In genomic region chr15:26893136-26893535, GRCm38 (mm10) we compare ENCODE assay signal across 10 mouse cellular contexts. TPM values are rescaled to one million over a fixed set of nuclear protein-coding genes. Genes with fewer than 3 reads are reported as not detected.
DNase-seq lines count a peak whose midpoint lies in the region; ATAC-seq and TF ChIP-seq lines count a peak whose summit lies in the region.
"Had no signal": no experiment of that assay in that cellular context is flagged by ENCODE, and none has a peak within 500 bp of the region (broad histone marks: within the 10 kb centered on the region; RNA-seq: fewer than 3 reads in every experiment).

No protein-coding gene starts in this region.

- no peaks in the 10 kb centered on the region for H3K36me3 ChIP-seq in heart, embryonic 16.5 days (ENCODE audit: control insufficient read depth, insufficient read depth)
- H3K36me3 ChIP-seq in embryonic facial prominence, embryonic 11.5 days (replicated peaks; ENCODE audit: control insufficient read depth, insufficient read depth, low read depth, low read length), result no peaks in the 10 kb centered on the region
- H3K36me3 ChIP-seq in hindbrain, embryonic 12.5 days, result no peaks in the 10 kb centered on the region
- H3K36me3 ChIP-seq in midbrain, embryonic 14.5 days (ENCODE audit: control insufficient read depth, insufficient read depth, low read length), result no peaks in the 10 kb centered on the region
- no peaks in the 10 kb centered on the region for H3K36me3 ChIP-seq in thymus, adult 2 months (ENCODE audit: control insufficient read depth, insufficient read depth, low read length)

- no peaks in the 10 kb centered on the region for H3K4me1 ChIP-seq in heart, embryonic 16.5 days (ENCODE audit: control insufficient read depth, insufficient read depth, low read length)
- no peaks in the 10 kb centered on the region for H3K4me1 ChIP-seq in embryonic facial prominence, embryonic 11.5 days (ENCODE audit: control insufficient read depth, insufficient read depth, low read length)
- peaks cover 13% of the 10 kb centered on the region; the same call in 1 of the 2 replicates for H3K4me1 ChIP-seq in hindbrain, embryonic 12.5 days
- H3K4me1 ChIP-seq in midbrain, embryonic 14.5 days (ENCODE audit: control insufficient read depth, insufficient read depth, low read length), result peaks cover 8% of the 10 kb centered on the region; the same call in 1 of the 2 replicates
- H3K4me1 ChIP-seq in thymus, adult 2 months (replicated peaks; ENCODE audit: control insufficient read depth, insufficient read depth, low read length), result no peaks in the 10 kb centered on the region

- no peak overlapping the region for H3K27ac ChIP-seq in heart, embryonic 16.5 days (ENCODE audit: low read length)
- H3K27ac ChIP-seq in embryonic facial prominence, embryonic 11.5 days (replicated peaks; ENCODE audit: low read depth, low read length), result no peak overlapping the region
- H3K27ac ChIP-seq in hindbrain, embryonic 12.5 days, result no peak overlapping the region
- H3K27ac ChIP-seq in midbrain, embryonic 14.5 days (replicated peaks; ENCODE audit: low read depth, low read length), result no peak overlapping the region
- H3K27ac ChIP-seq in thymus, adult 2 months (ENCODE audit: control insufficient read depth, insufficient read depth, low read length), result no peak overlapping the region

- no peak for ATAC-seq in heart, embryonic 16.5 days (replicated peaks; ENCODE audit: extremely low read depth, insufficient read depth, low FRiP score)
- no peak for ATAC-seq in embryonic facial prominence, embryonic 11.5 days (replicated peaks; ENCODE audit: insufficient number of reproducible peaks, low FRiP score, low TSS enrichment, low read depth)
- no peak for ATAC-seq in hindbrain, embryonic 12.5 days (ENCODE audit: low FRiP score)
- ATAC-seq in midbrain, embryonic 14.5 days (ENCODE audit: low FRiP score, low TSS enrichment), result no peak

- no peak for DNase-seq in heart, postnatal 14 days
- peak; percentile 37 for DNase-seq in embryonic facial prominence, embryonic 11.5 days (ENCODE audit: low spot score)
- DNase-seq in midbrain, embryonic 14.5 days, result no peak
- no peak for DNase-seq in cerebellum, adult 9-10 months
- no peak for DNase-seq in thymus, adult 2 months
- DNase-seq in adrenal gland, adult 18-20 months (ENCODE audit: low spot score in 2 of 2), result no peak
- DNase-seq: adrenal gland, postnatal 25 days had no signal

- TF ChIP-seq CTCF in thymus, adult 2 months (IDR thresholded peaks at IDR 0.05; ENCODE audit: borderline replicate concordance, control insufficient read depth, extremely low read depth, insufficient read depth, low read length, poor library complexity), result no peak

- intact Hi-C loops in heart, postnatal 14 days (cut with DNase I), result loop anchor here (5.0 kb wide), 1 partner anchor 116 kb away; no protein-coding TSS in a partner anchor

- WGBS in heart, embryonic 16.5 days, result 41% methylated on average over 4 of the region's 4 CpGs
- 35% methylated on average over 4 of the region's 4 CpGs for WGBS in embryonic facial prominence, embryonic 11.5 days
- 50% methylated on average over 4 of the region's 4 CpGs for WGBS in hindbrain, embryonic 12.5 days
- WGBS in midbrain, embryonic 14.5 days, result 49% methylated on average over 4 of the region's 4 CpGs
- WGBS in thymus, adult 2 months, result 60% methylated on average over 4 of the region's 4 CpGs

- no peak for TF ChIP-seq POLR2A in thymus, adult 2 months (IDR thresholded peaks at IDR 0.05; ENCODE audit: control insufficient read depth, extremely low read depth, insufficient read depth, low read length, poor library complexity)

- H3K27me3 ChIP-seq in heart, embryonic 16.5 days (ENCODE audit: control insufficient read depth, insufficient read depth, low read length), result no peaks in the 10 kb centered on the region
- no peaks in the 10 kb centered on the region for H3K27me3 ChIP-seq in embryonic facial prominence, embryonic 11.5 days (ENCODE audit: control insufficient read depth, insufficient read depth, low read length)
- no peaks in the 10 kb centered on the region for H3K27me3 ChIP-seq in hindbrain, embryonic 12.5 days
- no peaks in the 10 kb centered on the region for H3K27me3 ChIP-seq in midbrain, embryonic 14.5 days (ENCODE audit: control insufficient read depth, insufficient read depth, low read length)
- H3K27me3 ChIP-seq in thymus, adult 2 months (ENCODE audit: control insufficient read depth, insufficient read depth, low read length), result no peaks in the 10 kb centered on the region; the same call in 1 of the 2 replicates

- H3K9ac ChIP-seq in heart, embryonic 16.5 days (ENCODE audit: low read length), result no peak overlapping the region
- no peak overlapping the region for H3K9ac ChIP-seq in embryonic facial prominence, embryonic 11.5 days (replicated peaks; ENCODE audit: low read length)
- no peak overlapping the region for H3K9ac ChIP-seq in hindbrain, embryonic 12.5 days
- H3K9ac ChIP-seq in midbrain, embryonic 14.5 days (replicated peaks; ENCODE audit: low read length), result no peak overlapping the region

- H3K4me3 ChIP-seq in heart, embryonic 16.5 days (ENCODE audit: low read length), result peak overlapping the region; percentile 17
- H3K4me3 ChIP-seq in embryonic facial prominence, embryonic 11.5 days (ENCODE audit: low read depth, low read length), result peak overlapping the region; percentile 81; the same call in 1 of the 2 replicates
- H3K4me3 ChIP-seq in hindbrain, embryonic 12.5 days, result peak overlapping the region; percentile 7; the same call in 1 of the 2 replicates
- H3K4me3 ChIP-seq in midbrain, embryonic 14.5 days (replicated peaks; ENCODE audit: low read depth, low read length), result 0 out of 2 replicates have a peak overlapping the region, but pooled peaks have one; percentile 80
- no peak overlapping the region for H3K4me3 ChIP-seq in thymus, adult 2 months (ENCODE audit: control insufficient read depth, insufficient read depth, low read length)

- H3K4me2 ChIP-seq in heart, embryonic 16.5 days (ENCODE audit: low read depth, low read length), result peak overlapping the region; percentile 48
- H3K4me2 ChIP-seq in embryonic facial prominence, embryonic 11.5 days (ENCODE audit: low read depth, low read length), result peak overlapping the region; percentile 14; the same call in 1 of the 2 replicates
- peak overlapping the region; percentile 72 for H3K4me2 ChIP-seq in hindbrain, embryonic 12.5 days (replicated peaks)
- peak overlapping the region; percentile 92 for H3K4me2 ChIP-seq in midbrain, embryonic 14.5 days (ENCODE audit: low read length)

- H3K9me3 ChIP-seq in heart, embryonic 16.5 days (replicated peaks; ENCODE audit: control insufficient read depth, low read length), result no peaks in the 10 kb centered on the region
- no peaks in the 10 kb centered on the region for H3K9me3 ChIP-seq in embryonic facial prominence, embryonic 11.5 days (replicated peaks; ENCODE audit: control insufficient read depth, low read length)
- H3K9me3 ChIP-seq in hindbrain, embryonic 12.5 days (replicated peaks), result no peaks in the 10 kb centered on the region
- H3K9me3 ChIP-seq in midbrain, embryonic 14.5 days (ENCODE audit: control insufficient read depth, low read length), result no peaks in the 10 kb centered on the region

RNA-seq across cellular contexts. Expression of gene Fbxl7, which starts 2.2 kb away (rescaled TPM):
- 7.3 and 8.5 TPM in 2 replicates for polyA plus RNA-seq in heart, embryonic 16.5 days (2015; fragmentation: Nextera tagmentation; extraction: Ambion mirVana)
- 1 to 10 TPM; 6.0 to 6.6 TPM for total RNA-seq in heart, postnatal 14 days (2021)
- polyA plus RNA-seq in embryonic facial prominence, embryonic 11.5 days (2014; fragmentation: Nextera tagmentation; extraction: Ambion mirVana), result 15.1 and 16.0 TPM in 2 replicates
- polyA plus RNA-seq in hindbrain, embryonic 12.5 days (2016; fragmentation: Nextera tagmentation; extraction: Ambion mirVana), result 26.4 and 29.9 TPM in 2 replicates
- polyA plus RNA-seq in midbrain, embryonic 14.5 days (2014; fragmentation: Nextera tagmentation; extraction: Ambion mirVana), result 7.9 and 12.2 TPM in 2 replicates
- polyA plus RNA-seq in thymus, adult 2 months (2012; rRNA removed), result 0.87 and 1.0 TPM in 2 replicates
- total RNA-seq in adrenal gland, adult 18-20 months (2021), result 1 to 10 TPM; 5.3 to 9.1 TPM
- total RNA-seq: hematopoietic stem cell, adult 5-6 weeks had no signal

Comparison
In these comparisons a context has a peak if more than half of its experiments do, and no peak if none do; other contexts are left out.
1. H3K4me2 ChIP-seq: peak in every context shown above with its lines; median percentile 92 in midbrain, embryonic 14.5 days; 72 in hindbrain, embryonic 12.5 days; 48 in heart, embryonic 16.5 days; 14 in embryonic facial prominence, embryonic 11.5 days.